Mouse (Mus musculus): ENCODE results near the gene Plcb1. TPM values are rescaled to one million over a fixed set of nuclear protein-coding genes. Genes with fewer than 3 reads are reported as not detected.

The Plcb1 gene
- polyA plus RNA-seq, 1 experiment, result 6.2 TPM

DNA sequence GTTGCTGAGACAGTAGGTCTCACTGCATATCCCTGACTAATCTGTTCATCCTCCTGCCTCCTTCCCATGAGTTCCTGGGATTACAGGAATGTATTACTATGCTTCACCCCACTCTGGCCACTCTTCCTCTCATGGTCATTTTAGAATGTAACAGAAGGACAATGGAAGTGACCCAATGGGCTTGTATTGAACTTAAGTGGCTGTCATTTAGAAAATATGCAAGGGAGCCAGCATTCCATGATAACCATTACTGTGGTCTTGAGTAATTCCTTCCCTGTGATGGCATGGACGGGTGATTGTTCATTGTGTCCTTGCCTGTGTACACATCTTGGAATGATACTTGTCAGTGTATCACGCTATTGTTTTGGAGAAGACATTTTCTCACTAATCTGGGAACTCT is 668.1 kb downstream of the Plcb1 start:
- WGBS, result 42% methylated on average over 2 of the region's 2 CpGs

DNA sequence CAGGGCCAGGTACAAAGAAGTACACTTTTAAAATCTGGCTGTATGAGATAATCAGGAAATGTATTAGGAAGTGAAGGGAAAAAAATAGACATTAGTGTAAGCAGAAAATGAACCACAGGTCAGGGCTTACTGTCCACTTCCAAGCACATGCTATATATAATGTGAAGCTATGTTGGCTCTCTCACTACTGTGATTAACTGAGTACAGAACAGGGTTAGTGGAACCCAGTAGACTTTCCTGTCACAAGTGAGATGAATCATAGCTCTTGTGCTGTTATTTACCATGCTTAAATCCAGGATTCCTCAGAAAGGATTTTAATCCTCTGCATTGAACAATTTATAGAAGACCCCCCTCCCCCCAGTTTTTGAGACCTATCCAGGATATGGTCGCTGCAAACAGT is 668.6 kb downstream of the Plcb1 start:
- H3K4me3 ChIP-seq (replicated peaks; ENCODE audit: extremely low read depth, low read depth, low read length), result no peak overlapping the region
- DNase-seq, result no peak
- no peaks in the 10 kb centered on the region; the same call in 1 of the 2 replicates for H3K4me1 ChIP-seq (ENCODE audit: control insufficient read depth, insufficient read depth, low read length)
- TF ChIP-seq POLR2A (IDR thresholded peaks at IDR 0.05; ENCODE audit: borderline replicate concordance, extremely low read depth, low read depth, low read length) (no peak), CTCF (IDR thresholded peaks at IDR 0.05; ENCODE audit: insufficient read depth, low read length) (no peak)
- 36% methylated on average over 1 of the region's 1 CpGs for WGBS

More for the DNA sequence above, 668.1 kb downstream of the Plcb1 start:
- DNase-seq, result no peak
- no peaks in the 10 kb centered on the region; the same call in 1 of the 2 replicates for H3K4me1 ChIP-seq (ENCODE audit: control insufficient read depth, insufficient read depth, low read length)
- no peak overlapping the region for H3K4me3 ChIP-seq (replicated peaks; ENCODE audit: extremely low read depth, low read depth, low read length)
- TF ChIP-seq POLR2A (IDR thresholded peaks at IDR 0.05; ENCODE audit: borderline replicate concordance, extremely low read depth, low read depth, low read length), result no peak
- TF ChIP-seq CTCF (IDR thresholded peaks at IDR 0.05; ENCODE audit: insufficient read depth, low read length), result no peak

DNA sequence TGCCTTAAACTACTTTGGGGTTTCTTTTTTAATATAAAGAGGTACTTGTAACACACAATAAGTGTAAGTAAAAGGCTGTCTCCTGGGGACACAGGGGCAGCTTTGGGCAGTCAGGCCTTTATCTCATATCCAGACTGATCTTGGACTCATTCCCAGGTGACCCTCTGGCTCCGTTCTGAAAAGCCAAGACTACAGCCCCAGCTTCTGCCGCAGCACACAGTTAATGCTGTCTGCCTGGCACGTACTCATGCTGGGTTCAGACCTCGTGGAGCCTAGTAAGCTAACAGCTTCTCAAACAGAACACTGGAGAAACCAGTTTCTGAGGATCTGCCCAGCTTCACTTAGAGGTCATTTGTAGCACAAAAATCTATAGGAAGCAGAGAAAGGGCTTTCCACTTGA is 682.0 kb downstream of the Plcb1 start:
- WGBS, result 36% methylated on average over 4 of the region's 4 CpGs
- DNase-seq, result no peak
- Histone ChIP-seq H3K4me1 (ENCODE audit: control insufficient read depth, insufficient read depth, low read length) (peaks cover 3% of the 10 kb centered on the region; the same call in 1 of the 2 replicates), H3K4me3 (replicated peaks; ENCODE audit: extremely low read depth, low read depth, low read length) (no peak overlapping the region)
- TF ChIP-seq CTCF (IDR thresholded peaks at IDR 0.05; ENCODE audit: insufficient read depth, low read length), result no peak
- no peak for TF ChIP-seq POLR2A (IDR thresholded peaks at IDR 0.05; ENCODE audit: borderline replicate concordance, extremely low read depth, low read depth, low read length)

GRCm38 (mm10) chr2:135474107-135474506 is 688.2 kb downstream of the Plcb1 start:
- DNase-seq, result no peak
- TF ChIP-seq CTCF (IDR thresholded peaks at IDR 0.05; ENCODE audit: insufficient read depth, low read length) (no peak), POLR2A (IDR thresholded peaks at IDR 0.05; ENCODE audit: borderline replicate concordance, extremely low read depth, low read depth, low read length) (no peak)
- Histone ChIP-seq H3K4me3 (replicated peaks; ENCODE audit: extremely low read depth, low read depth, low read length) (no peak overlapping the region), H3K4me1 (ENCODE audit: control insufficient read depth, insufficient read depth, low read length) (no peaks in the 10 kb centered on the region)
- WGBS, result 63% methylated on average over 4 of the region's 4 CpGs

DNA sequence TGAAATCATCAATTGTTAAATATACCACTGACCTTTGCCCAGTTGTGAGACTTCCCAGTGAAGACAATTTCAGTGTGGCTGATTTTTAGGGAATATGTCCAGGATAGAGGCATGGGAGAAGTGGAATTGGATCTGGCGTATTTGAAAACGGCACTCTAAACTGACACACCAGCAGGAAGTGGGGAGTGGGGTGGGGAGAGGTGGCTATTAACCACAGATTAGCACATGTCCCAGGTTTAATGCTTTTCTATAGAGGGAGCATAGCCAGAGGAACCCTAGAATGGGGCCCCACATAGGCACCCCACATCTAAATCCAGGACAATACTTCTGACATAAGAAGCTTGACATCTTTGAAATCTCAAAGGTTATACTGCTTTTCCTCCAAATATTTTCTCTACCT is 699.4 kb downstream of the Plcb1 start:
- TF ChIP-seq POLR2A (IDR thresholded peaks at IDR 0.05; ENCODE audit: borderline replicate concordance, extremely low read depth, low read depth, low read length), result no peak
- no peak for TF ChIP-seq CTCF (IDR thresholded peaks at IDR 0.05; ENCODE audit: insufficient read depth, low read length)
- DNase-seq, result no peak
- no peak overlapping the region for H3K4me3 ChIP-seq (replicated peaks; ENCODE audit: extremely low read depth, low read depth, low read length)
- H3K4me1 ChIP-seq (ENCODE audit: control insufficient read depth, insufficient read depth, low read length), result no peaks in the 10 kb centered on the region
- WGBS, result 70% methylated on average over 2 of the region's 2 CpGs

- Histone ChIP-seq H3K4me1 (ENCODE audit: control insufficient read depth, insufficient read depth, low read length) (no peaks in the 10 kb centered on the region), H3K4me3 (replicated peaks; ENCODE audit: extremely low read depth, low read depth, low read length) (no peak overlapping the region)
- WGBS, result 88% methylated on average over 2 of the region's 2 CpGs
- no peak for TF ChIP-seq CTCF (IDR thresholded peaks at IDR 0.05; ENCODE audit: insufficient read depth, low read length)
- no peak for TF ChIP-seq POLR2A (IDR thresholded peaks at IDR 0.05; ENCODE audit: borderline replicate concordance, extremely low read depth, low read depth, low read length)
- no peak for DNase-seq
Measured at GRCm38 (mm10) chr2:135488277-135488676, 702.4 kb downstream of the Plcb1 start.

GRCm38 (mm10) chr2:135489127-135489526 is 703.3 kb downstream of the Plcb1 start:
- TF ChIP-seq CTCF (IDR thresholded peaks at IDR 0.05; ENCODE audit: insufficient read depth, low read length), result no peak
- TF ChIP-seq POLR2A (IDR thresholded peaks at IDR 0.05; ENCODE audit: borderline replicate concordance, extremely low read depth, low read depth, low read length), result no peak
- no peak for DNase-seq
- Histone ChIP-seq H3K4me3 (replicated peaks; ENCODE audit: extremely low read depth, low read depth, low read length) (no peak overlapping the region), H3K4me1 (ENCODE audit: control insufficient read depth, insufficient read depth, low read length) (no peaks in the 10 kb centered on the region)
- 96% methylated on average over 2 of the region's 2 CpGs for WGBS

DNA sequence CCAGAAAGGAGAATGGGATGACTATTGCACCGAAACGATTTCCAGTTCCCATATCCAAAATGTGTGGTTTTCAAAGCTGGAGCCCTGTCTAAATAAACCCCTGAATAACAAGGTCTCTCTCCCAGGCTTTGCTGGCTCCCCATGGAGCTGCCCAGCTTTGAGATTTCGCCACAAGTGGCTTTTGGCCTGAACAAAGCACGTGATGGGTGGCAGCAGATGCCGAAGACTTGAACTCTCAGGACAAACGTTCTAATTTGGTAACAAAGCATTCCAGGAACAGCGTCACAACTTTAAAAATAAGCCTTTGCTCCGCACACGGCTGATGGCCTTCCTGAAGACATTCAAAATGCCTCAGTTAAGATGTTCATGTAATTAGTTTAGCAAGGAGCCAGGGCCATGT is 706.9 kb downstream of the Plcb1 start:
- H3K4me3 ChIP-seq (replicated peaks; ENCODE audit: extremely low read depth, low read depth, low read length), result no peak overlapping the region
- TF ChIP-seq CTCF (IDR thresholded peaks at IDR 0.05; ENCODE audit: insufficient read depth, low read length) (no peak), POLR2A (IDR thresholded peaks at IDR 0.05; ENCODE audit: borderline replicate concordance, extremely low read depth, low read depth, low read length) (no peak)
- DNase-seq, result no peak
- WGBS, result 64% methylated on average over 9 of the region's 9 CpGs
- no peaks in the 10 kb centered on the region for H3K4me1 ChIP-seq (ENCODE audit: control insufficient read depth, insufficient read depth, low read length)

GRCm38 (mm10) chr2:135496553-135496952 is 710.7 kb downstream of the Plcb1 start:
- no peak overlapping the region for H3K4me3 ChIP-seq (replicated peaks; ENCODE audit: extremely low read depth, low read depth, low read length)
- no peaks in the 10 kb centered on the region for H3K4me1 ChIP-seq (ENCODE audit: control insufficient read depth, insufficient read depth, low read length)
- 59% methylated on average over 3 of the region's 3 CpGs for WGBS
- TF ChIP-seq CTCF (IDR thresholded peaks at IDR 0.05; ENCODE audit: insufficient read depth, low read length) (no peak), POLR2A (IDR thresholded peaks at IDR 0.05; ENCODE audit: borderline replicate concordance, extremely low read depth, low read depth, low read length) (no peak)
- DNase-seq, result no peak

GRCm38 (mm10) chr2:135497251-135497650 is 711.4 kb downstream of the Plcb1 start:
- H3K4me3 ChIP-seq (replicated peaks; ENCODE audit: extremely low read depth, low read depth, low read length), result no peak overlapping the region
- no peaks in the 10 kb centered on the region for H3K4me1 ChIP-seq (ENCODE audit: control insufficient read depth, insufficient read depth, low read length)
- WGBS, result 80% methylated on average over 2 of the region's 2 CpGs
- no peak for DNase-seq
- TF ChIP-seq POLR2A (IDR thresholded peaks at IDR 0.05; ENCODE audit: borderline replicate concordance, extremely low read depth, low read depth, low read length) (no peak), CTCF (IDR thresholded peaks at IDR 0.05; ENCODE audit: insufficient read depth, low read length) (no peak)

Measured in lung, adult 2 months (tissue).